Mouse (Mus musculus) lung, embryonic 16.5 days (tissue): ENCODE results near the gene Gorab. TPM values are rescaled to one million over a fixed set of nuclear protein-coding genes. Genes with fewer than 3 reads are reported as not detected.

Source experiments
- ATAC-seq: fragments of 200-750 bp; cut with Nextera tagmentation; 2 replicates; pipeline ENCODE4 v1.8.0; 2017; ENCODE audit warnings: low read depth, mild to moderate bottlenecking, moderate library complexity
- H3K27ac ChIP-seq: fragments of 300-500 bp; sonication (generic); 2 replicates; pipeline ENCODE4 v1.5.1; 2014; ENCODE audit warnings: mild to moderate bottlenecking, control low read depth, low read length
- H3K27me3 ChIP-seq: fragments of 300-500 bp; sonication (generic); 2 replicates; pipeline ENCODE4 v1.6.1; 2014; ENCODE audit warnings: low read depth, low read length, mixed read lengths; ENCODE audit not compliant: control insufficient read depth, insufficient read depth
- H3K36me3 ChIP-seq: fragments of 300-500 bp; sonication (generic); 2 replicates; pipeline ENCODE4 v1.6.1; 2014; ENCODE audit warnings: low read length; ENCODE audit not compliant: control insufficient read depth, insufficient read depth
- H3K4me1 ChIP-seq: fragments of 300-500 bp; sonication (generic); replicated peaks from 2 replicates; pipeline ENCODE4 v1.6.1; 2014; ENCODE audit warnings: low read length, mixed read lengths; ENCODE audit not compliant: control insufficient read depth, insufficient read depth
- H3K4me2 ChIP-seq: fragments of 300-500 bp; sonication (generic); 2 replicates; pipeline ENCODE4 v1.6.1; 2014; ENCODE audit warnings: low read depth, low read length, control low read depth
- H3K4me3 ChIP-seq: fragments of 300-500 bp; sonication (generic); 2 replicates; pipeline ENCODE4 v1.5.1; 2014; ENCODE audit warnings: mild to moderate bottlenecking, low read length, control low read depth
- H3K9ac ChIP-seq: fragments of 300-500 bp; sonication (generic); 2 replicates; pipeline ENCODE4 v1.6.1; 2014; ENCODE audit warnings: low read length, control low read depth
- H3K9me3 ChIP-seq: fragments of 300-500 bp; sonication (generic); 2 replicates; pipeline ENCODE4 v1.6.1; 2016; ENCODE audit warnings: low read length; ENCODE audit not compliant: control insufficient read depth
- WGBS: fragments of 180-500 bp; shearing (Covaris S2); extraction: QIAGEN DNeasy Blood & Tissue Kit; methylation state at CpG from one replicate; pipeline ENCODE4 v1.1.7; 2014; 5-methylcytosine and 5-hydroxymethylcytosine counted together
- polyA plus RNA-seq: library from polyadenylated mRNA; unstranded; fragments of >200 nt; fragmentation: Nextera tagmentation; extraction: Ambion mirVana; gene quantifications from 2 replicates; pipeline ENCODE4 v1.2.1, GENCODE M21; 2015

Gene Gorab
- polyA plus RNA-seq, 1 experiment from 2014 or later = 24.2 TPM

GRCm38 (mm10) chr1:163339219-163339561 is 64.3 kb downstream of the Gorab start:
- no peaks in the 10 kb centered on the region for H3K9me3 ChIP-seq
- H3K36me3 ChIP-seq = no peaks in the 10 kb centered on the region
- H3K9ac ChIP-seq = no peak overlapping the region
- no peak for ATAC-seq
- H3K4me2 ChIP-seq = no peak overlapping the region
- no peak overlapping the region for H3K27ac ChIP-seq
- H3K4me1 ChIP-seq = no peaks in the 10 kb centered on the region; the same call in 1 of the 2 replicates
- no peak overlapping the region for H3K4me3 ChIP-seq
- H3K27me3 ChIP-seq = no peaks in the 10 kb centered on the region
- 38% methylated on average over 3 of the region's 3 CpGs for WGBS

DNA sequence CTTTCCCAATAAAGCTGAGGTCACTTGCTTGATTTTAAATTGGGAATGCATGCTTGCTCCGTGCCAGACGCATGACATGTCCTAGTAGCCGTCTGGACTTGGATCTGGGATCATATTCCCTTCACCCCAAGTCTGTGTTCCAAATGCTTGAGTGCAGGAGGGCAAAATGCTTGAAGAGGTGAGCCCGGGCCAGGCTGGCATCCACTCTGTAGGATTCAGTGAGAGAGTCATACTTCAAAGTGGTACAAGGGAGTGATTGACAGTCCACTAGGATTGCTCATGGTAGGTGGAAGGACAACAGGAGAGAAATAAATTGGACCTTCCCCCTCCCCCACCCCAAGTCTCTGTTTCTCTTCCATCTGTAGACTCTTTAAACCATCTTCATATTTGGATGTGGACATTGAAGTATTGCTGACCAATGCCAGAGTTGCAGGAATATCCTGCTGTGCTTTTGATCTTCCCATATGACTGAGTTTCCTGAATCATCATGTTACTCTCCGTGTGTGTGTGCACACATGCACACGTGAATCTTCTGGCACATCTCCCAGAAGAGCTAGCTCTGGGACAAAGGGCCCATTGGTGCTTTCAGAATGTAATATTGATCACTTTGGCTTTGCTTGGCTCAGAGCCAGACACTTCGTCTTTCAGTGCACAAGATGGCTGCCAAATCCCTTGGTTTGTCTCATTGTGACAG is 64.8 kb downstream of the Gorab start:
- H3K27ac ChIP-seq = no peak overlapping the region
- H3K9ac ChIP-seq = no peak overlapping the region
- H3K4me2 ChIP-seq = no peak overlapping the region
- ATAC-seq = no peak
- 60% methylated on average over 7 of the region's 7 CpGs for WGBS
- H3K4me1 ChIP-seq = no peaks in the 10 kb centered on the region; the same call in 1 of the 2 replicates
- no peaks in the 10 kb centered on the region for H3K9me3 ChIP-seq
- H3K36me3 ChIP-seq = no peaks in the 10 kb centered on the region
- no peaks in the 10 kb centered on the region for H3K27me3 ChIP-seq
- no peak overlapping the region for H3K4me3 ChIP-seq

GRCm38 (mm10) chr1:163337821-163338220 is 65.6 kb downstream of the Gorab start:
- no peak overlapping the region for H3K4me3 ChIP-seq
- H3K9me3 ChIP-seq = no peaks in the 10 kb centered on the region
- no peak overlapping the region for H3K4me2 ChIP-seq
- ATAC-seq = no peak
- no peaks in the 10 kb centered on the region for H3K36me3 ChIP-seq
- H3K27me3 ChIP-seq = no peaks in the 10 kb centered on the region
- 72% methylated on average over 2 of the region's 2 CpGs for WGBS
- no peak overlapping the region for H3K27ac ChIP-seq
- no peaks in the 10 kb centered on the region; the same call in 1 of the 2 replicates for H3K4me1 ChIP-seq
- H3K9ac ChIP-seq = no peak overlapping the region

Other genes starting within 250 kb of the Gorab start
- gene Prrx1, start 90.0 kb downstream of the Gorab start, polyA plus RNA-seq = 10.0 and 10.9 TPM in 2 replicates